Mouse (Mus musculus): Measurements from ENCODE around the gene Duox2.

GRCm38 (mm10) chr2:122284091-122284490, 14.2 kb downstream of the Duox2 start:
- no peak for TF ChIP-seq CTCF (conservative IDR thresholded peaks at IDR 0.05 in 1 of 2, IDR thresholded peaks at IDR 0.05 in 1 of 2; ENCODE audit: low read depth in 2 of 2, low read length in 2 of 2)
- no peak for TF ChIP-seq POLR2A (IDR thresholded peaks at IDR 0.05; ENCODE audit: low read depth, low read length)
- TF ChIP-seq ZC3H11A (IDR thresholded peaks at IDR 0.05; ENCODE audit: low read depth, low read length): no peak
- no peak for TF ChIP-seq HCFC1 (IDR thresholded peaks at IDR 0.05; ENCODE audit: low read depth, low read length)
- no peak for TF ChIP-seq PAX5 (IDR thresholded peaks at IDR 0.05; ENCODE audit: low read length)
- no peak for TF ChIP-seq MAX (IDR thresholded peaks at IDR 0.05; ENCODE audit: low read length)
- TF ChIP-seq MAFK (IDR thresholded peaks at IDR 0.05; ENCODE audit: insufficient replicate concordance, low read length): no peak
- no peak for TF ChIP-seq JUN (IDR thresholded peaks at IDR 0.05; ENCODE audit: insufficient read depth, low read depth, low read length)
- TF ChIP-seq ZNF384 (IDR thresholded peaks at IDR 0.05; ENCODE audit: low read depth, low read length): no peak
- no peak for TF ChIP-seq RCOR1 (conservative IDR thresholded peaks at IDR 0.05; ENCODE audit: low read depth, low read length)
- TF ChIP-seq EP300 (IDR thresholded peaks at IDR 0.05; ENCODE audit: low read length): no peak
- TF ChIP-seq CHD1 (IDR thresholded peaks at IDR 0.05; ENCODE audit: low read depth, low read length): no peak
- no peak for TF ChIP-seq GABPA (IDR thresholded peaks at IDR 0.05; ENCODE audit: insufficient replicate concordance, low read depth, low read length)
- TF ChIP-seq POLR2AphosphoS2 (IDR thresholded peaks at IDR 0.05; ENCODE audit: low read depth, low read length): no peak

All from CH12.LX (cell line).